Mouse (Mus musculus): ENCODE measurements around the gene Zfp689. TPM values are rescaled to one million over a fixed set of nuclear protein-coding genes. Genes with fewer than 3 reads are reported as not detected.
"Not testable (repeated sequence)": the region's sequence is repeated elsewhere in the genome, so short reads cannot be mapped to it uniquely, and the experiment has no call there.

The Zfp689 gene
- polyA plus RNA-seq, 1 experiment from 2014 or later = 3.9 TPM

- WGBS = 78% methylated on average over 2 of the region's 2 CpGs
- no peak overlapping the region for H3K9ac ChIP-seq
- no peaks in the 10 kb centered on the region for H3K36me3 ChIP-seq
- peaks cover 10% of the 10 kb centered on the region for H3K27me3 ChIP-seq
- no peaks in the 10 kb centered on the region for H3K9me3 ChIP-seq (replicated peaks)
- no peak overlapping the region for H3K4me2 ChIP-seq
- H3K27ac ChIP-seq = no peak overlapping the region
- H3K4me3 ChIP-seq = no peak overlapping the region
- peaks cover 11% of the 10 kb centered on the region for H3K4me1 ChIP-seq (replicated peaks)
- ATAC-seq (replicated peaks; ENCODE audit: insufficient number of reproducible peaks, insufficient read depth, low FRiP score, low read depth) = no peak
Measured at GRCm38 (mm10) chr7:127425911-127426310, 23.0 kb downstream of the Zfp689 start.

GRCm38 (mm10) chr7:127425291-127425690 is 23.7 kb downstream of the Zfp689 start:
- Histone ChIP-seq H3K27ac (no peak overlapping the region), H3K4me1 (replicated peaks) (peaks cover 14% of the 10 kb centered on the region), H3K27me3 (peaks cover 10% of the 10 kb centered on the region), H3K4me2 (no peak overlapping the region), H3K9ac (no peak overlapping the region), H3K36me3 (no peaks in the 10 kb centered on the region), H3K4me3 (no peak overlapping the region), H3K9me3 (replicated peaks) (no peaks in the 10 kb centered on the region)
- WGBS = 94% methylated on average over 3 of the region's 3 CpGs
- no peak for ATAC-seq (replicated peaks; ENCODE audit: insufficient number of reproducible peaks, insufficient read depth, low FRiP score, low read depth)

GRCm38 (mm10) chr7:127422247-127422646 is 26.7 kb downstream of the Zfp689 start:
- peak overlapping the region; percentile 89; the same call in 1 of the 2 replicates for H3K9ac ChIP-seq
- no peak for ATAC-seq (replicated peaks; ENCODE audit: insufficient number of reproducible peaks, insufficient read depth, low FRiP score, low read depth)
- peaks cover 13% of the 10 kb centered on the region; the same call in 1 of the 2 replicates for H3K36me3 ChIP-seq
- peak overlapping the region; percentile 85 for H3K4me3 ChIP-seq
- peaks cover 10% of the 10 kb centered on the region for H3K27me3 ChIP-seq
- H3K4me1 ChIP-seq (replicated peaks) = peaks cover 14% of the 10 kb centered on the region
- no peaks in the 10 kb centered on the region for H3K9me3 ChIP-seq (replicated peaks)
- H3K27ac ChIP-seq = no peak overlapping the region
- peak overlapping the region; percentile 89 for H3K4me2 ChIP-seq
- WGBS = under 1% methylated on average over 15 of the region's 15 CpGs

GRCm38 (mm10) chr7:127421388-127422191 is 27.4 kb downstream of the Zfp689 start, which contains the start of gene Zfp688:
Gene Zfp688, minus strand, starts transcription at chr7:127422068.
- H3K9me3 ChIP-seq (replicated peaks) = no peaks in the 10 kb centered on the region
- H3K4me2 ChIP-seq = peak within 1 kb of the TSS; percentile 89
- H3K9ac ChIP-seq = peak within 1 kb of the TSS; percentile 89
- 2% methylated on average over 48 of the region's 48 CpGs for WGBS
- H3K4me1 ChIP-seq (replicated peaks) = peaks cover 14% of the 10 kb centered on the region
- H3K27me3 ChIP-seq = peaks cover 10% of the 10 kb centered on the region
- peaks cover 13% of the 10 kb centered on the region; the same call in 1 of the 2 replicates for H3K36me3 ChIP-seq
- ATAC-seq (replicated peaks; ENCODE audit: insufficient number of reproducible peaks, insufficient read depth, low FRiP score, low read depth) = peak; percentile 89
- peak within 1 kb of the TSS; percentile 71 for H3K27ac ChIP-seq
- H3K4me3 ChIP-seq = peak within 1 kb of the TSS; percentile 85

- Histone ChIP-seq H3K4me3 (no peak overlapping the region), H3K4me2 (no peak overlapping the region), H3K9me3 (replicated peaks) (no peaks in the 10 kb centered on the region), H3K9ac (no peak overlapping the region), H3K27ac (no peak overlapping the region), H3K4me1 (replicated peaks) (0 out of 2 replicates have a peak, but pooled peaks cover 2% of the 10 kb centered on the region), H3K27me3 (no peaks in the 10 kb centered on the region), H3K36me3 (no peaks in the 10 kb centered on the region)
- 69% methylated on average over 2 of the region's 2 CpGs for WGBS
- no peak for ATAC-seq (replicated peaks; ENCODE audit: insufficient number of reproducible peaks, insufficient read depth, low FRiP score, low read depth)
Measured at GRCm38 (mm10) chr7:127411418-127411817, 37.5 kb downstream of the Zfp689 start.

GRCm38 (mm10) chr7:127406002-127406987 is 42.7 kb downstream of the Zfp689 start, which contains the start of gene Zfp764:
Gene Zfp764, minus strand, starts transcription at chr7:127406822.
- H3K36me3 ChIP-seq; H3K27me3 ChIP-seq; H3K4me1 ChIP-seq (replicated peaks); H3K9me3 ChIP-seq (replicated peaks): not testable (repeated sequence)
- ATAC-seq (replicated peaks; ENCODE audit: insufficient number of reproducible peaks, insufficient read depth, low FRiP score, low read depth) = peak; percentile 83
- Histone ChIP-seq H3K9ac (peak within 1 kb of the TSS; percentile 78), H3K27ac (peak within 1 kb of the TSS; percentile 76), H3K4me3 (peak within 1 kb of the TSS; percentile 67), H3K4me2 (peak within 1 kb of the TSS; percentile 96)
- 3% methylated on average over 40 of the region's 40 CpGs for WGBS

GRCm38 (mm10) chr7:127404101-127404500 is 44.9 kb downstream of the Zfp689 start:
- H3K4me1 ChIP-seq (replicated peaks); H3K27me3 ChIP-seq; H3K9ac ChIP-seq; H3K27ac ChIP-seq; H3K9me3 ChIP-seq (replicated peaks); ATAC-seq (replicated peaks; ENCODE audit: insufficient number of reproducible peaks, insufficient read depth, low FRiP score, low read depth); H3K36me3 ChIP-seq; H3K4me2 ChIP-seq; H3K4me3 ChIP-seq: not testable (repeated sequence)
- WGBS = 92% methylated on average over 6 of the region's 6 CpGs

GRCm38 (mm10) chr7:127402980-127403379 is 46.0 kb downstream of the Zfp689 start:
- H3K27me3 ChIP-seq = no peaks in the 10 kb centered on the region
- H3K9ac ChIP-seq = no peak overlapping the region
- H3K4me3 ChIP-seq = no peak overlapping the region
- 45% methylated on average over 2 of the region's 2 CpGs for WGBS
- 0 out of 2 replicates have a peak, but pooled peaks cover 5% of the 10 kb centered on the region for H3K4me1 ChIP-seq (replicated peaks)
- no peaks in the 10 kb centered on the region for H3K9me3 ChIP-seq (replicated peaks)
- no peak overlapping the region for H3K4me2 ChIP-seq
- no peak for ATAC-seq (replicated peaks; ENCODE audit: insufficient number of reproducible peaks, insufficient read depth, low FRiP score, low read depth)
- H3K27ac ChIP-seq = no peak overlapping the region
- peaks cover 4% of the 10 kb centered on the region; the same call in 1 of the 2 replicates for H3K36me3 ChIP-seq

- Histone ChIP-seq H3K4me3 (no peak overlapping the region), H3K27ac (no peak overlapping the region), H3K4me2 (no peak overlapping the region), H3K4me1 (replicated peaks) (no peaks in the 10 kb centered on the region), H3K36me3 (peaks cover 4% of the 10 kb centered on the region; the same call in 1 of the 2 replicates), H3K9ac (no peak overlapping the region), H3K27me3 (no peaks in the 10 kb centered on the region), H3K9me3 (replicated peaks) (no peaks in the 10 kb centered on the region)
- ATAC-seq (replicated peaks; ENCODE audit: insufficient number of reproducible peaks, insufficient read depth, low FRiP score, low read depth) = no peak
- WGBS = 63% methylated on average over 3 of the region's 3 CpGs
Measured at GRCm38 (mm10) chr7:127400355-127400754, 48.6 kb downstream of the Zfp689 start.

GRCm38 (mm10) chr7:127393944-127394333 is 55.0 kb downstream of the Zfp689 start:
- WGBS = 9% methylated on average over 7 of the region's 7 CpGs
- H3K4me3 ChIP-seq = peak overlapping the region; percentile 82
- ATAC-seq (replicated peaks; ENCODE audit: insufficient number of reproducible peaks, insufficient read depth, low FRiP score, low read depth) = no peak

More at GRCm38 (mm10) chr7:127393944-127394333, 55.0 kb downstream of the Zfp689 start:
- H3K4me1 ChIP-seq (replicated peaks) = peaks cover 16% of the 10 kb centered on the region
- H3K9me3 ChIP-seq (replicated peaks) = no peaks in the 10 kb centered on the region
- H3K9ac ChIP-seq = peak overlapping the region; percentile 42
- peak overlapping the region; percentile 94 for H3K27ac ChIP-seq
- peaks cover 10% of the 10 kb centered on the region; the same call in 1 of the 2 replicates for H3K36me3 ChIP-seq
- peak overlapping the region; percentile 65 for H3K4me2 ChIP-seq
- no peaks in the 10 kb centered on the region for H3K27me3 ChIP-seq
